Mouse (Mus musculus): ENCODE measurements around the gene Cfap97. TPM values are rescaled to one million over a fixed set of nuclear protein-coding genes. Genes with fewer than 3 reads are reported as not detected.
A peak's percentile ranks its signal among the peaks of the same experiment; 100 is the strongest.

The Cfap97 gene
- total and polyA plus RNA-seq, 3 experiments: 11.8 to 20.9 (median 14.4) TPM

DNA sequence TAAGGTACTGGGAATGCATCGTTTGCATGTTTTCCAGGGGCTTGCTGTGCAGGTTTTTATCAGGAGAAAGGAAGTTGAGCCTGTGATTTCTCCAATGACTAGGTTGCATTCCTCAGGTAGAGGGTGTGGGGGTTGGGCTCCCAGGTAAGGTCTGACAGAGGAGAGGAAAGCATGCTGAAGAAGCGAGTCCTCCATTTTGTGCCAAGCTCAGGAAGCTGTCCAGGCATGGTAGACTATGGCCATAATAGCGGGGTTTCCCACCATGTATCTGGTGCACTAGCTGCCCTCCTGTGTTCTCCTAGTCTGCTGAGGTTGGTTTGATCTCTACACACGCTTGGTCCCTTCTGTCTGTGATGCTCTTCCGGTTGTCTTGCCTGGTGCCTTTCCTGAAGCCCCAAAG is 46.1 kb downstream of the Cfap97 start:
- Histone ChIP-seq H3K4me1 (ENCODE audit: control insufficient read depth in 1 of 2, insufficient read depth in 2 of 2) (peaks cover 11 to 20% of the 10 kb centered on the region in 2 experiments), H3K27ac (ENCODE audit: insufficient read depth, low read depth) (no peak overlapping the region), H3K9me3 (replicated peaks; ENCODE audit: low read length) (no peaks in the 10 kb centered on the region), H3K36me3 (replicated peaks in 1 of 2; ENCODE audit: control insufficient read depth in 1 of 2, insufficient read depth in 1 of 2, low read length in 1 of 2) (peaks cover 13 to 55% of the 10 kb centered on the region in 2 experiments), H3K27me3 (replicated peaks) (no peaks in the 10 kb centered on the region), H3K9ac (ENCODE audit: insufficient read depth, low read depth) (no peak overlapping the region), H3K79me2 (replicated peaks; ENCODE audit: control insufficient read depth, extremely low read depth, insufficient read depth, poor library complexity, severe bottlenecking) (no peaks in the 10 kb centered on the region), H3K4me2 (ENCODE audit: insufficient read depth, low read depth, poor library complexity, severe bottlenecking) (no peak overlapping the region), H3K4me3 (replicated peaks in 1 of 3; ENCODE audit: low read depth in 2 of 3, low read length in 2 of 3, poor library complexity in 1 of 3) (no peak overlapping the region)
- DNase-seq (ENCODE audit: extremely low read depth): no peak
- dilution Hi-C loops (cut with MboI; ENCODE audit: extremely low pct_ligation_motif_present, extremely low pct_unique_long_range_greater_than_20kb, low sequenced_read_pairs): no loop called here
- TF ChIP-seq PAX5 (IDR thresholded peaks at IDR 0.05; ENCODE audit: low read length) (no peak), GABPA (IDR thresholded peaks at IDR 0.05; ENCODE audit: insufficient replicate concordance, low read depth, low read length) (no peak), USF1 (IDR thresholded peaks at IDR 0.05; ENCODE audit: low read depth, low read length) (no peak), NRF1 (IDR thresholded peaks at IDR 0.05; ENCODE audit: low read depth, low read length) (no peak), ELF1 (IDR thresholded peaks at IDR 0.05; ENCODE audit: low read depth, low read length) (no peak), BHLHE40 (IDR thresholded peaks at IDR 0.05; ENCODE audit: low read depth, low read length) (no peak), RCOR1 (conservative IDR thresholded peaks at IDR 0.05; ENCODE audit: low read depth, low read length) (no peak), ZNF384 (IDR thresholded peaks at IDR 0.05; ENCODE audit: low read depth, low read length) (no peak), CTCF (conservative IDR thresholded peaks at IDR 0.05 in 1 of 2, IDR thresholded peaks at IDR 0.05 in 1 of 2; ENCODE audit: low read depth in 2 of 2, low read length in 2 of 2) (no peak), MYC (IDR thresholded peaks at IDR 0.05; ENCODE audit: low read depth, low read length) (no peak), RAD21 (IDR thresholded peaks at IDR 0.05; ENCODE audit: low read depth, low read length) (no peak), MAZ (IDR thresholded peaks at IDR 0.05; ENCODE audit: low read depth, low read length) (no peak), CHD1 (IDR thresholded peaks at IDR 0.05; ENCODE audit: low read depth, low read length) (no peak), MAFK (IDR thresholded peaks at IDR 0.05; ENCODE audit: insufficient replicate concordance, low read length) (no peak), IRF4 (IDR thresholded peaks at IDR 0.05; ENCODE audit: low read depth, low read length) (no peak), USF2 (conservative IDR thresholded peaks at IDR 0.05; ENCODE audit: low read depth, low read length) (no peak)
- in situ Hi-C loops (cut with MboI; ENCODE audit: low pct_ligation_motif_present, low pct_unique_long_range_greater_than_20kb, low sequenced_read_pairs): no loop called here

DNA sequence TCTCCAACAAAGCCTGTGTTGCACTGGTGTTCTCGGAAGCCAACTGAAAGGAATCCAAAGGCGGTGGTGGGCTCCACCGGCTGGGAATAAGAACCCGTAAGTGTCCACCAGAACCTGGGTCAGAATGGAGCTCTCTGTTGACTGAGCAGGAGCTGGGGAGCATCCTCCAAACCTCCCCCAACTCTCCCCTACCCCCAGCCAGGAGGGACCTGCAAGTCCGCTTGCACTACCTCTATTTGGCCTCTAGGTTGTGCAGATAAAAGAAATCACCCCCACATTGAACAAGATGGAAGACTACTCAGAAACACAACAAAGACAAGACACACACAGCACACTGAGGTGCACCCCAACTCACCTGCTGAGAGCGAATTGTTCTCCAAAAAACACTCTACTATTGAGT is 50.8 kb downstream of the Cfap97 start:
- peaks cover 4 to 10% of the 10 kb centered on the region in 2 experiments for H3K4me1 ChIP-seq (ENCODE audit: control insufficient read depth in 1 of 2, insufficient read depth in 2 of 2)
- no peak overlapping the region for H3K9ac ChIP-seq (ENCODE audit: insufficient read depth, low read depth)
- H3K9me3 ChIP-seq (replicated peaks; ENCODE audit: low read length): no peaks in the 10 kb centered on the region
- dilution Hi-C loops (cut with MboI; ENCODE audit: extremely low pct_ligation_motif_present, extremely low pct_unique_long_range_greater_than_20kb, low sequenced_read_pairs): no loop called here
- no peak overlapping the region for H3K27ac ChIP-seq (ENCODE audit: insufficient read depth, low read depth)
- in situ Hi-C loops (cut with MboI; ENCODE audit: low pct_ligation_motif_present, low pct_unique_long_range_greater_than_20kb, low sequenced_read_pairs): loop anchor here (25.0 kb wide), 1 partner anchor 735 kb away; no protein-coding TSS in a partner anchor
- H3K79me2 ChIP-seq (replicated peaks; ENCODE audit: control insufficient read depth, extremely low read depth, insufficient read depth, poor library complexity, severe bottlenecking): no peaks in the 10 kb centered on the region; the same call in 1 of the 2 replicates
- no peak overlapping the region for H3K4me2 ChIP-seq (ENCODE audit: insufficient read depth, low read depth, poor library complexity, severe bottlenecking)
- peaks cover 31 to 66% of the 10 kb centered on the region in 2 experiments for H3K36me3 ChIP-seq (replicated peaks in 1 of 2; ENCODE audit: control insufficient read depth in 1 of 2, insufficient read depth in 1 of 2, low read length in 1 of 2)
- peak; percentile 21 for DNase-seq (ENCODE audit: extremely low read depth)
- TF ChIP-seq CTCF (conservative IDR thresholded peaks at IDR 0.05 in 1 of 2, IDR thresholded peaks at IDR 0.05 in 1 of 2; ENCODE audit: low read depth in 2 of 2, low read length in 2 of 2): peak; percentile 34 to 51; a peak in 3 of 4 replicates
- TF ChIP-seq RCOR1 (conservative IDR thresholded peaks at IDR 0.05; ENCODE audit: low read depth, low read length): no peak
- H3K27me3 ChIP-seq (replicated peaks): no peaks in the 10 kb centered on the region
- H3K4me3 ChIP-seq (replicated peaks in 1 of 3; ENCODE audit: low read depth in 2 of 3, low read length in 2 of 3, poor library complexity in 1 of 3): no peak overlapping the region
